Mouse (Mus musculus) hindbrain, embryonic 14.5 days (tissue): ENCODE measurements around the gene Zfp511. TPM values are rescaled to one million over a fixed set of nuclear protein-coding genes. Genes with fewer than 3 reads are reported as not detected.

ENCODE experiments used
- ATAC-seq: fragments of 200-750 bp; cut with Nextera tagmentation; 2 replicates; pipeline ENCODE4 v1.8.0; 2017; ENCODE audit warnings: moderate number of reproducible peaks, mild to moderate bottlenecking, moderate TSS enrichment, moderate library complexity; ENCODE audit not compliant: low FRiP score
- DNase-seq: peaks from one replicate; pipeline ENCODE4 v3.0.0-alpha.2; 2015; ENCODE audit warnings: low spot score
- H3K27ac ChIP-seq: fragments of 300-500 bp; sonication (generic); 2 replicates; pipeline ENCODE4 v1.5.1; 2014; ENCODE audit warnings: mild to moderate bottlenecking, moderate library complexity
- H3K27me3 ChIP-seq: fragments of 300-500 bp; sonication (generic); 2 replicates; pipeline ENCODE4 v1.6.1; 2014; ENCODE audit warnings: mild to moderate bottlenecking, low read length, mixed read lengths; ENCODE audit not compliant: control insufficient read depth, insufficient read depth
- H3K36me3 ChIP-seq: fragments of 300-500 bp; sonication (generic); replicated peaks from 2 replicates; pipeline ENCODE4 v1.6.1; 2014; ENCODE audit not compliant: control insufficient read depth, insufficient read depth
- H3K4me1 ChIP-seq: fragments of 300-500 bp; sonication (generic); replicated peaks from 2 replicates; pipeline ENCODE4 v1.6.1; 2014; ENCODE audit warnings: antibody characterized with exemption, low read length, mixed read lengths; ENCODE audit not compliant: control insufficient read depth, insufficient read depth
- H3K4me2 ChIP-seq: fragments of 300-500 bp; sonication (generic); replicated peaks from 2 replicates; pipeline ENCODE4 v1.6.1; 2014; ENCODE audit warnings: mild to moderate bottlenecking, moderate library complexity
- H3K4me3 ChIP-seq: fragments of 300-500 bp; sonication (generic); replicated peaks from 2 replicates; pipeline ENCODE4 v1.5.1; 2014; ENCODE audit warnings: mild to moderate bottlenecking, low read length
- H3K9ac ChIP-seq: fragments of 300-500 bp; sonication (generic); 2 replicates; pipeline ENCODE4 v1.6.1; 2014
- H3K9me3 ChIP-seq: fragments of 300-500 bp; sonication (generic); 2 replicates; pipeline ENCODE4 v1.6.1; 2016; ENCODE audit warnings: low read length; ENCODE audit not compliant: control insufficient read depth
- WGBS: fragments of 180-500 bp; shearing (Covaris S2); extraction: QIAGEN DNeasy Blood & Tissue Kit; methylation state at CpG from one replicate; pipeline ENCODE4 v1.1.7; 2014; 5-methylcytosine and 5-hydroxymethylcytosine counted together
- polyA plus RNA-seq: library from polyadenylated mRNA; unstranded; fragments of >200 nt; fragmentation: Nextera tagmentation; extraction: Ambion mirVana; gene quantifications from 2 replicates; pipeline ENCODE4 v1.2.1, GENCODE M21; 2014

Gene Zfp511
- polyA plus RNA-seq, 1 experiment from 2014 or later, result 52.3 TPM

DNA sequence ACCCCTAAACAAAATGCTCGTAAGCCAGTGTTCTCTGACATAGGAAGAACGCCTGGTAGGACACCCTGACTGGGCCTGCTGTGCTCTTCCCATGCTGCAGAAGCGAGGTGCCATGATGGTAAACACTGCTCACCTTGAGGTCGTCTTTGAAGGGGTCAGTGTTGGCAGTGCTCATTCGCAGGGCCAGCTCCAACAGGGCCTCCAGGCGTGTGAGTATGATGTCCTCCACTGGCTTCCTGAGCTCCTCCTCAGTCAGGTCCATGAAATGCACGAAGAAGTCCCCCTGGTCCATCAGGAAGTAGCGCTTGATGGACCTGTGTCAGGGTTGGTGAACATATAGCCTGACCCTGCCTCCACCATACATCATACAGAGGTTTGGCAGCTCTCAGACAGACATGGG, 31.5 kb upstream of the Zfp511 start:
- H3K9me3 ChIP-seq, result no peaks in the 10 kb centered on the region
- no peaks in the 10 kb centered on the region for H3K27me3 ChIP-seq
- H3K4me3 ChIP-seq, result no peak overlapping the region
- ATAC-seq (no peak), DNase-seq (no peak)
- no peak overlapping the region for H3K9ac ChIP-seq
- H3K36me3 ChIP-seq, result peaks cover 82% of the 10 kb centered on the region
- WGBS, result 95% methylated on average over 8 of the region's 8 CpGs
- H3K4me2 ChIP-seq, result no peak overlapping the region
- no peaks in the 10 kb centered on the region for H3K4me1 ChIP-seq
- H3K27ac ChIP-seq, result no peak overlapping the region

DNA sequence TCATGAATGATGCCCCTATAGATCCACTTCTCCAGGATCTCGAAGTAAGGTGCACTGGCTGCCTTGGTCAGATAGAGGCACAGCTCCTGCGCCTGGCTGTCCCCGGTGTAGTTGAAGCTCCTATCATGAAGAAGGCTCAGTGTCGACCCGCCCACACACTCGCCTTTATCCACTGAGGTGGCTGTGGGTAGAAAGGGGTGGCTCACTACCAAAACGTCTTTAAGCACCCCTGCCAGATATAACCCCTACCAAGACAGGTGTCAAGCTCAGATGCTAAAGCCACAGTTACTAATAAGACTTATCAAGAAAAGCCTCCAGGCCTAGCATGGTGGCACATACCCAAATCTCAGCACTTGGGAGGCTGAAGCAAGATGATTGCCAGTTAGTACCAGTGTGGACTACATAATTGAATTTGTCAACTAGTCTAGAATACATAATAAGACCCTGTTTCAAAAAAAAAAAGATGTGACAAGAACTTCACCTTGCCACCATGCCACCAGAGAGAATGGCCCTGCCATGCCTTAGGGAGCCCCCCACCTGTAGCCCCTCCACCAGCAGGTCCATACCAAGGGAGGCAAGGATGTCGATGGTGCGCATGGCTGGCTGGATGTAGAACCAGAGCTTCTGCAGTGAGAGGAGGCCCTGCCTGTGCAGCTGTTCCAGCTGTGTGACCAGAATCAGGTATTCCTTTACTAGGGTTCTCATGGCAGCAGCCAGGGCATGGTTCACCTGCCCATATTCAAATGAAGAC, 29.2 kb upstream of the Zfp511 start:
- Histone ChIP-seq H3K9ac (no peak overlapping the region), H3K27me3 (no peaks in the 10 kb centered on the region), H3K4me3 (no peak overlapping the region), H3K9me3 (no peaks in the 10 kb centered on the region), H3K27ac (no peak overlapping the region), H3K36me3 (peaks cover 60% of the 10 kb centered on the region), H3K4me1 (no peaks in the 10 kb centered on the region), H3K4me2 (no peak overlapping the region)
- WGBS, result 93% methylated on average over 9 of the region's 9 CpGs
- ATAC-seq, result no peak
- no peak for DNase-seq

DNA sequence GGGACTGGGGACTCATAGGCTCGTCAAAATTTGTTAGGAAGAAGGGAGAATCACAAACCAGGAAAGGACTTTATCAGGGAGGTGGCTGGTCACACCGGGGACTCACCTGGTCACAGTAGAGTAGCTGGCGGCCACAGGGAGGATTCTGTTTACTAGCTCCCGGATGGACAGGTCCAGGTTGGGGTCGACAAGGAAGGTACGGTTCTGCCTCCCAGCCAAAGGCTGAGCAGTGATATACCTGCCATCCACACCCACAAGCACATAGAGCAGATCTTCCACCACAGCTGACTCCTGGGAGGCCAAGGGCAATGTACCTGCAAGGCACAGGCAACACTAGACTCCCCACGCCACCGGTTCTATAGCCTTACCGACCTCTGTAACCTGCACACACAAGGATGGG, 28.4 kb upstream of the Zfp511 start:
- no peak for ATAC-seq
- Histone ChIP-seq H3K36me3 (peaks cover 53% of the 10 kb centered on the region), H3K9me3 (no peaks in the 10 kb centered on the region), H3K27me3 (no peaks in the 10 kb centered on the region), H3K27ac (no peak overlapping the region), H3K4me1 (no peaks in the 10 kb centered on the region), H3K9ac (no peak overlapping the region), H3K4me3 (no peak overlapping the region), H3K4me2 (no peak overlapping the region)
- DNase-seq, result no peak
- 96% methylated on average over 9 of the region's 9 CpGs for WGBS

DNA sequence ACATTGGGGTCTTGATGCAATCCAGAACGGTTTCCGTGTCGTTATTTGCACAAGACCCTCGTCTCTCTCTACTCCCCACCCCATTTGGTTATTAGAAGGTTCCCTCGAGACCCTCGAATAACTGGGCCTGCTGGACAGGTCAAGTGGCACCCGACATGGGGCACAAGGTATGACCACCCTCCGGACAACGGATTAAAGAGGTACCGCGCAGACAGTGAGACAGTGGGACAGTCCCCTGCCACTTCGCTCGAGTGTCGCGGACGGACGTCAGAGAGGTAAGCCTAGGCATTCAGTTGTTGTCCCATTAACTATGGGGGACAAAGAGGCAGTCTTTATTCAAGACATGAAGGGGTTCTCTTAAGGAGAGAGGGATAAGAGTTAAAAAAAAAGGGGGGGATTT, 24.9 kb upstream of the Zfp511 start:
- WGBS, result 95% methylated on average over 17 of the region's 17 CpGs
- no peak for ATAC-seq
- no peak overlapping the region for H3K9ac ChIP-seq

DNA sequence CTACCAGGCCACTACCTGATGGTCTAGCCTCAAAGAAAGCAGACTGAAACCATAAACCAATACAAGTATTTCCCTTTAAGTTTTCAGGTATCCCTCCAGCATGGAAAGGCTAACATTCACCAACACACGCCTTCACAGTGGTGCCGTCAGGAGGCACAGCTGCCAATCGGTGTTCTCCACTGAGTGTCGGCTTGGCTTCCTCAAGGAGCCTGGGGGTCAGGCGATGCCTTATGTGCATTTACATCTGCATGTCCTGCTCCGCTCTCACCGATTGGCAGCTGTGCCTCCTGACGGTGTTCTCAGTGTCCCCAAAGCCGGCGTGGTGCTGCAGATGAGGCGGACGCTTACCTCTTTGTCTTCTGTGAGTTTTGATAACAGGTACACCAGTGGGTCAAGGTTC, 4.4 kb upstream of the Zfp511 start:
- Histone ChIP-seq H3K4me1 (peaks cover 4% of the 10 kb centered on the region), H3K9ac (no peak overlapping the region), H3K27ac (no peak overlapping the region), H3K36me3 (peaks cover 59% of the 10 kb centered on the region), H3K4me2 (no peak overlapping the region), H3K4me3 (no peak overlapping the region), H3K27me3 (no peaks in the 10 kb centered on the region), H3K9me3 (no peaks in the 10 kb centered on the region)
- ATAC-seq (no peak), DNase-seq (no peak)
- WGBS, result 96% methylated on average over 12 of the region's 12 CpGs

More for the DNA sequence above, 24.9 kb upstream of the Zfp511 start:
- Histone ChIP-seq H3K4me3 (no peak overlapping the region), H3K4me2 (no peak overlapping the region), H3K4me1 (no peaks in the 10 kb centered on the region), H3K27me3 (no peaks in the 10 kb centered on the region), H3K9me3 (no peaks in the 10 kb centered on the region), H3K27ac (no peak overlapping the region), H3K36me3 (peaks cover 26% of the 10 kb centered on the region)
- DNase-seq, result no peak

DNA sequence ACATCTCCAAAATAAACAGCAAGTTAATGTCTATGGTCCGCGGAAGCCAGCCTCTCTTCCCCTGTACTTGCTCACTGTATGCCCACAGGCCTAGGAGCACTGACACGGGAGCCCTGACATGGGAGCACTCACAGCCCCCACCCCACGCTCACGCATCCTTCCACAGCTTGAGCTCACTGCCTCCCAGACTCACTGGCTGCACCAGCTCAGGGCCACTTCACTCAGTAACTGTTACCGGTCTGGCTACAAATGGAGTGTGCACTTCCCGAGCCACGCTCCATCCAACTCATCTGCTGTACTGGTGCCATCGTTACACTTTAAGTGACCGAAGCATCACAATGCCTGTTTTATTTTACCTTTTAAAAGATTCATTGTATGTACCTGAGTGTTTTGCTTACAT, 3.8 kb upstream of the Zfp511 start:
- H3K27me3 ChIP-seq, result no peaks in the 10 kb centered on the region
- no peaks in the 10 kb centered on the region for H3K9me3 ChIP-seq
- DNase-seq (no peak), ATAC-seq (no peak)
- peaks cover 59% of the 10 kb centered on the region for H3K36me3 ChIP-seq
- no peak overlapping the region for H3K9ac ChIP-seq
- H3K4me1 ChIP-seq, result peaks cover 10% of the 10 kb centered on the region
- H3K4me2 ChIP-seq, result no peak overlapping the region
- WGBS, result 95% methylated on average over 10 of the region's 10 CpGs
- H3K27ac ChIP-seq, result no peak overlapping the region
- H3K4me3 ChIP-seq, result no peak overlapping the region

DNA sequence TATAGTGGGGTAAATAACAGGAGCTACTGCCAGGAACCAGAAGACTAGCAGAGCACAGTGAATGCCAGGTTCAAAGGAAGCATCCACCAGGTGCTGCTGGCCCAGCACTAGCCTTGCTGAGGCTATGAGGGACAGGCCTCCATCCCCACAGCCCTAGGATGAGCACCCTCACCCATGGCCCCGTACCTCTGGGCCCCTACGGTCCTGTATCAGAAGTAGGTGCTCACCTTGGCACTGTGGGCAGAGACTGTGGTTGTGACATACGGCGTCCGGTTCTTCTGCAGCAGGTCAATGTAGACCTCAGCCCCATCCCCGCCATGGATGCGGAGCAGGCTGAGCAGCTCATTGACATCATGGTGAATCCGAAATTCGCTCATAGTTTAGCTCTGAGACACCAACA, 2.8 kb upstream of the Zfp511 start:
- ATAC-seq (no peak), DNase-seq (no peak)
- Histone ChIP-seq H3K4me3 (no peak overlapping the region), H3K9ac (no peak overlapping the region), H3K4me2 (no peak overlapping the region), H3K27me3 (no peaks in the 10 kb centered on the region), H3K27ac (no peak overlapping the region), H3K4me1 (peaks cover 11% of the 10 kb centered on the region), H3K36me3 (peaks cover 54% of the 10 kb centered on the region), H3K9me3 (no peaks in the 10 kb centered on the region)
- WGBS, result 97% methylated on average over 9 of the region's 9 CpGs

DNA sequence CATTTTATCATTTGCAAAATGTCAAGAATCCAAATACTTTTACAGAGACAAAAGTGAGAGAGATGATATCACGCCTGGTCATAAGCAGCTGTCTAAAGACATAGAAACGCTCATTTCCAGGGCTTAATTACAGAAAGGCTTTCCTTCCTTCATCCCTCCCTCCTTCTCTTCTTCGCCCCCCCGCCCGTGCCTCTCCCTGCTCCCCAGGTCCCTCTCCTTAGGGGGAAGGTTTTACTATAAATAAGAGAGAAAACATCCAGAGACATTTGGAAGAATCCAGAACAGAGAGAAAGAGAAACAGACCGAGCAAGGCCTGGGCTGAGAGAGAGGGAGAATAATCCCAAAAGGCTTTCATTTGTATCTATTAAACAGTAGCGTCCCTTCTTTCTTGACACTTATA, 735 bp upstream of the Zfp511 start:
- no peak for ATAC-seq
- WGBS, result 21% methylated on average over 7 of the region's 7 CpGs
- Histone ChIP-seq H3K27ac (no peak overlapping the region), H3K4me3 (peak overlapping the region; percentile 70), H3K27me3 (no peaks in the 10 kb centered on the region), H3K4me2 (peak overlapping the region; percentile 92), H3K4me1 (peaks cover 11% of the 10 kb centered on the region), H3K36me3 (peaks cover 42% of the 10 kb centered on the region), H3K9me3 (no peaks in the 10 kb centered on the region), H3K9ac (peak overlapping the region; percentile 68)
- DNase-seq, result no peak

DNA sequence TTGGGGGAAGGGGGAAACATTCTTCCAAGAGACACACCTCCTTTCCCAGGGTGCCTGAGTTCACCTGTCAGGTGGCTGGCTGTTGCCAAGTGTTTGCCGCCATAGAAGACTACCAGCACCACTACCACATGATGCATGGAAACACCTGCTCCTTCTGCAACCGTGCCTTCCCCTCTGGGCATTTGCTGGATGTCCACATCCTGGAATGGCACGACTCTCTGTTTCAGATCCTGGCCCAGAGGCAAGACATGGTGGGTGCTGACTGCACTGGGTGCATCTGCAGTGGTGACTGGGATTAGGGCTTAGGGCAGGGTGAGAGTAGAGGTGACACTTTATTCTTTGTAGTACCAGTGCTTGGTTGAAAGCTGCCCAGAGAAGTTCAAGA, 972 bp downstream of the Zfp511 start:
- Histone ChIP-seq H3K27me3 (no peaks in the 10 kb centered on the region), H3K9ac (peak overlapping the region; percentile 68), H3K4me3 (peak overlapping the region; percentile 70), H3K9me3 (no peaks in the 10 kb centered on the region), H3K27ac (no peak overlapping the region), H3K4me1 (peaks cover 11% of the 10 kb centered on the region), H3K36me3 (peaks cover 34% of the 10 kb centered on the region), H3K4me2 (peak overlapping the region; percentile 92)
- DNase-seq (no peak), ATAC-seq (no peak)
- WGBS, result 45% methylated on average over 3 of the region's 3 CpGs

DNA sequence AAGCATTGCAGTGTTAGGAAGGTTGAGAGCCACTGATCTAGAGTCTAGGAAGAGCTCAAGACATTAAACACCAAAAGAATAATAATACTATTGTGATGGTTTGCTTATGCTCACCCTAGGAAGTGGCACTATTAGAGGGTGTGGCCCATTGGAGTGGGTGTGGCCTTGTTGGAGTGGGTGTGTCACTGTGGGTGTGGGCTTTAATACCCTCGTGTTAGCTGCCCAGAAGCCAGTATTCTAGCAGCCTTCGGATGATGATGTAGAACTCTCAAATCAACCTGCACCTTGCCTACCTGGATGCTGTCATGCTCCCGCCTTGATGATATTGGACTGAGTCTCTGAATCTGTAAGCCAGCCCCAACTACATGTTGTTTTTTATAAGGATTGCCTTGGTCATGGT, 6.5 kb downstream of the Zfp511 start:
- peaks cover 3% of the 10 kb centered on the region; the same call in 1 of the 2 replicates for H3K4me1 ChIP-seq
- no peaks in the 10 kb centered on the region for H3K9me3 ChIP-seq
- no peak overlapping the region for H3K9ac ChIP-seq
- no peak overlapping the region for H3K4me3 ChIP-seq
- peaks cover 16% of the 10 kb centered on the region for H3K36me3 ChIP-seq
- H3K27me3 ChIP-seq, result peaks cover 21% of the 10 kb centered on the region
- ATAC-seq, result no peak
- 70% methylated on average over 3 of the region's 3 CpGs for WGBS
- no peak for DNase-seq
- H3K4me2 ChIP-seq, result no peak overlapping the region
- no peak overlapping the region for H3K27ac ChIP-seq
